Mouse (Mus musculus) stomach, embryonic 16.5 days (tissue): ENCODE results near the gene Ciao1. TPM values are rescaled to one million over a fixed set of nuclear protein-coding genes. Genes with fewer than 3 reads are reported as not detected.
"Not testable (repeated sequence)": the region's sequence is repeated elsewhere in the genome, so short reads cannot be mapped to it uniquely, and the experiment has no call there.

Experiments
- ATAC-seq: fragments of 200-750 bp; cut with Nextera tagmentation; 2 replicates; pipeline ENCODE4 v1.8.0; 2017; ENCODE audit warnings: moderate number of reproducible peaks, moderate TSS enrichment; ENCODE audit not compliant: insufficient read depth, low FRiP score
- H3K27ac ChIP-seq: fragments of 300-500 bp; sonication (generic); 2 replicates; pipeline ENCODE4 v1.5.1; 2014; ENCODE audit warnings: low read length
- H3K27me3 ChIP-seq: fragments of 300-500 bp; sonication (generic); 2 replicates; pipeline ENCODE4 v1.6.1; 2014; ENCODE audit warnings: low read length, control low read depth, mixed read lengths; ENCODE audit not compliant: control insufficient read depth, insufficient read depth
- H3K36me3 ChIP-seq: fragments of 300-500 bp; sonication (generic); 2 replicates; pipeline ENCODE4 v1.6.1; 2014; ENCODE audit warnings: low read length; ENCODE audit not compliant: control insufficient read depth, insufficient read depth
- H3K4me1 ChIP-seq: fragments of 300-500 bp; sonication (generic); 2 replicates; pipeline ENCODE4 v1.6.1; 2014; ENCODE audit warnings: low read length, control low read depth, mixed read lengths; ENCODE audit not compliant: control insufficient read depth, insufficient read depth
- H3K4me2 ChIP-seq: fragments of 300-500 bp; sonication (generic); 2 replicates; pipeline ENCODE4 v1.6.1; 2014; ENCODE audit warnings: low read depth, low read length, mixed read lengths
- H3K4me3 ChIP-seq: fragments of 300-500 bp; sonication (generic); replicated peaks from 2 replicates; pipeline ENCODE4 v1.5.1; 2014; ENCODE audit warnings: mild to moderate bottlenecking, low read length
- H3K9ac ChIP-seq: fragments of 300-500 bp; sonication (generic); 2 replicates; pipeline ENCODE4 v1.6.1; 2014; ENCODE audit warnings: low read length
- H3K9me3 ChIP-seq: fragments of 300-500 bp; sonication (generic); replicated peaks from 2 replicates; pipeline ENCODE4 v1.6.1; 2016; ENCODE audit warnings: low read length, control low read depth; ENCODE audit not compliant: control insufficient read depth
- WGBS: fragments of 180-500 bp; shearing (Covaris S2); extraction: QIAGEN DNeasy Blood & Tissue Kit; methylation state at CpG from one replicate; pipeline ENCODE4 v1.1.7; 2014; 5-methylcytosine and 5-hydroxymethylcytosine counted together
- polyA plus RNA-seq: library from polyadenylated mRNA; unstranded; fragments of >200 nt; fragmentation: Nextera tagmentation; extraction: Ambion mirVana; gene quantifications from 2 replicates; pipeline ENCODE4 v1.2.1, GENCODE M21; 2015

Ciao1 gene
- polyA plus RNA-seq, 1 experiment from 2014 or later, result 58.7 TPM

DNA sequence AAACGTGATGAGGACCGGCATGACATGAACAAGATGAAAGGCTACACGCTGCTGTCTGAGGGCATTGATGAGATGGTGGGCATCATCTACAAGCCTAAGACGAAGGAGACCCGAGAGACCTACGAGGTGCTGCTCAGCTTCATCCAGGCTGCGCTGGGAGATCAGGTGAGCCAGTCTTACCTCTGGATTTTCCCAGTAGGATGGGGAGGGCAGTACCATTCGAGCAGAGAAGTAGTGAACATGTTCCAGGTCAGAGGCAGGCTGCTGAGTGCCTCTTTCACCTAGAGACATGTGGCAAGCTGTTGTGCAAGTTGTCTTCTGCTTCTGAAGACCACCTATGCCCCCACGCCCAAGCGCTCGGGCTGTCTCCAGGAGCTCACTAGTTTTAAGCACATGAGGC lies 36.9 kb downstream of the Ciao1 start:
- no peak overlapping the region for H3K4me3 ChIP-seq
- H3K27me3 ChIP-seq, result no peaks in the 10 kb centered on the region
- H3K9me3 ChIP-seq, result no peaks in the 10 kb centered on the region
- no peak for ATAC-seq
- peaks cover 7% of the 10 kb centered on the region for H3K4me1 ChIP-seq
- H3K9ac ChIP-seq, result no peak overlapping the region
- H3K27ac ChIP-seq, result no peak overlapping the region
- H3K4me2 ChIP-seq, result no peak overlapping the region
- 92% methylated on average over 11 of the region's 11 CpGs for WGBS
- peaks cover 21% of the 10 kb centered on the region for H3K36me3 ChIP-seq

DNA sequence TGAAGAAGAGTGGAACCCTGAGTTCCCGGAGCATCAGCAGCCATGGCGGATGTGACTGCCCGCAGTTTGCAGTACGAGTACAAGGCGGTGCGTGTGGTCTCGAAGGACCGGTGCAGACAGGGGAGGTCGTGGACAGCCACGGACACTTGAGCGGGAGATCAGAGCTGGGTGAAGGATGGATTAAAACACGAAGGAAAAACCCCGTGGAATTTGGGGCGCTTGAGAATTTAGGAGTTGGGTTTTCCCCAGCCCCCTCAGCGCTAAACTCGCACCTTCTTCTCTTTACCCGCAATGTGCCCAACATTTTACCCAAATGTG lies 39.2 kb downstream of the Ciao1 start:
- ATAC-seq, result no peak
- H3K4me1 ChIP-seq, result peaks cover 7% of the 10 kb centered on the region
- H3K27ac ChIP-seq, result peak overlapping the region; percentile 75
- peak overlapping the region; percentile 91 for H3K9ac ChIP-seq
- peaks cover 8% of the 10 kb centered on the region for H3K36me3 ChIP-seq
- WGBS, result 0% methylated on average over 17 of the region's 17 CpGs
- H3K9me3 ChIP-seq, result no peaks in the 10 kb centered on the region
- H3K27me3 ChIP-seq, result no peaks in the 10 kb centered on the region
- peak overlapping the region; percentile 87 for H3K4me3 ChIP-seq
- peak overlapping the region; percentile 84 for H3K4me2 ChIP-seq

DNA sequence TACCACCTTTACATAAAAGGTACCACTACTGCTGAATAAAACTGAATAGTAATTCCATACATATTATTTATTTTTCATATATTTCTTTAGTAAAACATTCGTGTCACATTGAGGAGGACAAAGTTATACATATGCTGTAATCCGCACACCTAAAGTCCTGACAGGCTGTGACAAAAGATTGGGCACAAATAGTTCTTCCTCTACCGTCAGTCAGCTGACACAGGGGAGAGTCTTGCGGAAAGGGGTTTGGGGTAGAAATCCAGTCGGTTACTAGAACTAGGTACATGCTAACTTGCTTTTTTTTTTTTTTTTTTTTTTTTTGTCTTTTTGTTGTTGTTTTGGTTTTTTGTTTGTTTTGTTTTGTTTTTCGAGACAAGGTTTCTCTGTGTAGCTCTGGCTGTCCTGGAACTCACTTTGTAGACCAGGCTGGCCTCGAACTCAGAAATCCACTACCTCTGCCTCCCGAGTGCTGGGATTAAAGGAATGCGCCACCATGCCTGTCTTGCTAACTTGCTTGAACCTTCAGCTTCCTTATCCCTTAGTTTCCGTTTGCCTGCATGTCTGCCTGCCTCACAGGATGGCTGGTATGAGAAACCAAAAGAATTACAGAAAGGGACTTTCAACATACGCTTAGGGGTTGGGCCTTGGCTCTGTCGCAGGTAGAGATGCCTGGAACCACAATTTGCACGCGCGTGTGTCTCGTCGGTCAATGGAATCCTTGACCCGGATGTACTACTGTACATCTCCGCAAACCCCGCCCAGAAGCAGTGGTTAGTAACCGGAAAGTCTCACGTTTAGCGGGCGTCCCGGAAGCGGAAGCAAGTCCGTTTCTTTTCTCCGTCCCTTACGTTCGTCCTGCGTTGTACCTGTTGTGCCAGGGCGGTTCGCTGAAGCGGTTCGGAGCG lies 39.8 kb downstream of the Ciao1 start, which contains the start of the genes 1810024B03Rik and Snrnp200:
1810024B03Rik (minus strand) TSS at position 734 of the 905 bp plus-strand sequence.
Snrnp200 (plus strand) TSS at position 840 of the 905 bp plus-strand sequence.
- Histone ChIP-seq H3K4me1 (peaks cover 7% of the 10 kb centered on the region), H3K27ac (peak within 1 kb of the TSS; percentile 75), H3K4me3 (peak within 1 kb of the TSS; percentile 87), H3K36me3 (peaks cover 8% of the 10 kb centered on the region), H3K9ac (peak within 1 kb of the TSS; percentile 91), H3K4me2 (peak within 1 kb of the TSS; percentile 84), H3K9me3 (no peaks in the 10 kb centered on the region), H3K27me3 (no peaks in the 10 kb centered on the region)
- WGBS, result 10% methylated on average over 36 of the region's 36 CpGs
- peak; percentile 98 for ATAC-seq

DNA sequence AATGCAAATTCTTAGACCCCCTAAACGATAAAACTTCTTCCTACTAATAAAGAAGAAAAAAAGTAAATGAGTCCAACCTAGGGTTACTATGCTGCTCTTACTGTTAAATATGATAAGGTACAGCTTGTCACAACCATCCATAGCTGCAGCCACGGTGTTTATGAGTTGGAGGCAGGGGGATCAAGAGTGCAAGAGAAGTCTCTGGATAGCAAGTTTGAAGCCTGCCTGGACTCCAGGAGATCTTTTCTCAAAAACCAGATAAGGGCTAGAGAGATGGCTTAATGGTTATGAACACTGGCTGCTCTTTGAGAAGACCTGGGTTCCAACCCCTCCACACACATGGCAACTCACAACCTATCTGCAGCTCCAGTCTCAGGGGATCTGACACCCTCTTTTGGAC lies 40.7 kb downstream of the Ciao1 start:
- ATAC-seq, result no peak
- H3K27me3 ChIP-seq, result no peaks in the 10 kb centered on the region
- WGBS, result 92% methylated on average over 2 of the region's 2 CpGs
- no peak overlapping the region for H3K9ac ChIP-seq
- H3K4me2 ChIP-seq, result no peak overlapping the region
- H3K27ac ChIP-seq, result no peak overlapping the region
- H3K4me1 ChIP-seq, result peaks cover 7% of the 10 kb centered on the region
- no peaks in the 10 kb centered on the region for H3K9me3 ChIP-seq
- no peak overlapping the region for H3K4me3 ChIP-seq
- peaks cover 8% of the 10 kb centered on the region for H3K36me3 ChIP-seq

DNA sequence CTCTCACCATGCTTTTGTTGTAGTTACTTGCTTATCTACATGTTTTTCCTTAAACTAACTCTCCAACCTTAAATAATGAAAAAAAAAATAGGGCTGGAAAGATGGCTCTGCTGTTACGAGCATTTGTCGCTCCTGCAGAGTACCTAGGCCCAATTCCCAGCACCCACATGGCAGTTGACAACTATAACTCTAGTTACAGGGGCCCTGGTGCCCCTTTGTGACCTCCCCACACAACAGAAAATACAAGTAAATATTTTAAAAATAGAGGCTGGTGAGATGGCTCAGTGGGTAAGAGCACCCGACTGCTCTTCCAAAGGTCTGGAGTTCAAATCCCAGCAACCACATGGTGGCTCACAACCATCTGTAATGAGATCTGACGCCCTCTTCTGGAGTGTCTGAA lies 41.7 kb downstream of the Ciao1 start:
- not testable (repeated sequence) for ATAC-seq
- WGBS, result 86% methylated on average over 4 of the region's 4 CpGs

DNA sequence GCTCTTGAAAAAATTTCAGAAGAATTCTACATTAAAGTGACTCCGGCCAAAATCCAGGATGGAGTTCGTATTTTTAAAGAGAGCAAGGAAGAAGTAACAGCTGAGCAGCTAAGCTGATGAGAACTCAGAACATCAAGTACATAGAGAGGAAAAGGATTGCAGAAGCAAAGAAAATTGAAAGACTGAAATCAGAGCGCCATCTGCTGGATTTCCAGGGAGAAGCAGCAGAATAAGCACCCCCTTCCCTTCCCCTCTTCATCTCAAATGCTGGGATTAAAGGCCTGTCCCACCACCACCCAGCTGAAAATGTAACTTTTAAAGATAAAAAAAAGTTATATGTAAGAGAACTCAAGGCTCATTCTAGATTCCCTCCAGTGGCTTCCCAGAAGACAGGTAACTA lies 42.7 kb downstream of the Ciao1 start:
- no peak for ATAC-seq
- H3K9ac ChIP-seq, result no peak overlapping the region
- H3K4me3 ChIP-seq, result no peak overlapping the region
- no peak overlapping the region for H3K27ac ChIP-seq
- H3K4me1 ChIP-seq, result peaks cover 7% of the 10 kb centered on the region
- H3K27me3 ChIP-seq, result no peaks in the 10 kb centered on the region
- WGBS, result 30% methylated on average over 3 of the region's 3 CpGs
- no peaks in the 10 kb centered on the region for H3K9me3 ChIP-seq
- H3K4me2 ChIP-seq, result no peak overlapping the region
- no peaks in the 10 kb centered on the region for H3K36me3 ChIP-seq

More for the DNA sequence above, 41.7 kb downstream of the Ciao1 start:
- not testable (repeated sequence) for H3K9ac ChIP-seq, H3K27me3 ChIP-seq, H3K36me3 ChIP-seq, H3K27ac ChIP-seq, H3K4me2 ChIP-seq, H3K4me3 ChIP-seq, H3K4me1 ChIP-seq, H3K9me3 ChIP-seq

Other genes starting within 250 kb of the Ciao1 start
- gene Ap4e1, start 239.1 kb downstream of the Ciao1 start, polyA plus RNA-seq, result 9.9 and 12.7 TPM in 2 replicates
- 52.3 and 52.4 TPM in 2 replicates for gene Blvra, start 177.2 kb downstream of the Ciao1 start, polyA plus RNA-seq
- 66.1 and 71.3 TPM in 2 replicates for gene Ncaph, start 113.9 kb downstream of the Ciao1 start, polyA plus RNA-seq
- 28.0 and 29.7 TPM in 2 replicates for gene Itpripl1, start 104.4 kb downstream of the Ciao1 start, polyA plus RNA-seq
- gene 1810024B03Rik, start 39.5 kb downstream of the Ciao1 start, polyA plus RNA-seq, result 1.8 and 2.3 TPM in 2 replicates
- gene Snrnp200, start 39.4 kb downstream of the Ciao1 start, polyA plus RNA-seq, result 48.1 and 50.8 TPM in 2 replicates
- gene Tmem127, start 92 bp upstream of the Ciao1 start, polyA plus RNA-seq, result 24.5 and 25.0 TPM in 2 replicates
- 58.8 and 59.4 TPM in 2 replicates for gene Stard7, start 22.4 kb upstream of the Ciao1 start, polyA plus RNA-seq
- gene Dusp2, start 88.3 kb upstream of the Ciao1 start, polyA plus RNA-seq, result 2.5 and 2.9 TPM in 2 replicates
- gene Astl, start 90.8 kb upstream of the Ciao1 start, polyA plus RNA-seq, result not detected in 2 replicates
- 2.4 and 3.6 TPM in 2 replicates for gene Adra2b, start 115.4 kb upstream of the Ciao1 start, polyA plus RNA-seq
- 0.28 and 0.36 TPM in 2 replicates for gene Gpat2, start 177.4 kb upstream of the Ciao1 start, polyA plus RNA-seq
- gene Fahd2a, start 196.7 kb upstream of the Ciao1 start, polyA plus RNA-seq, result 25.6 and 27.8 TPM in 2 replicates